Mouse (Mus musculus) stomach, postnatal 0 days (tissue): ENCODE results near the gene Slc30a2. TPM values are rescaled to one million over a fixed set of nuclear protein-coding genes. Genes with fewer than 3 reads are reported as not detected.
A peak's percentile ranks its signal among the peaks of the same experiment; 100 is the strongest.

Source experiments
- ATAC-seq: fragments of 200-750 bp; cut with Nextera tagmentation; 2 replicates; pipeline ENCODE4 v1.8.0; 2017; ENCODE audit not compliant: low FRiP score, low TSS enrichment
- DNase-seq: peaks from one replicate; pipeline ENCODE4 v3.0.0-alpha.2; 2016; ENCODE audit warnings: low spot score
- H3K27ac ChIP-seq: fragments of 300-500 bp; sonication (generic); replicated peaks from 2 replicates; pipeline ENCODE4 v1.5.1; 2014; ENCODE audit warnings: mild to moderate bottlenecking, control low read depth
- H3K27me3 ChIP-seq: fragments of 300-500 bp; sonication (generic); 2 replicates; pipeline ENCODE4 v1.6.1; 2014; ENCODE audit warnings: low read length; ENCODE audit not compliant: control insufficient read depth, insufficient read depth
- H3K36me3 ChIP-seq: fragments of 300-500 bp; sonication (generic); 2 replicates; pipeline ENCODE4 v1.6.1; 2014; ENCODE audit warnings: low read length, mixed read lengths; ENCODE audit not compliant: control insufficient read depth, insufficient read depth
- H3K4me1 ChIP-seq: fragments of 300-500 bp; sonication (generic); replicated peaks from 2 replicates; pipeline ENCODE4 v1.6.1; 2014; ENCODE audit warnings: antibody characterized with exemption; ENCODE audit not compliant: control insufficient read depth, insufficient read depth
- H3K4me2 ChIP-seq: fragments of 300-500 bp; sonication (generic); replicated peaks from 2 replicates; pipeline ENCODE4 v1.6.1; 2014; ENCODE audit warnings: low read depth, mild to moderate bottlenecking, control low read depth, moderate library complexity
- H3K4me3 ChIP-seq: fragments of 300-500 bp; sonication (generic); 2 replicates; pipeline ENCODE4 v1.5.1; 2014; ENCODE audit warnings: low read depth, low read length, control low read depth
- H3K9ac ChIP-seq: fragments of 300-500 bp; sonication (generic); 2 replicates; pipeline ENCODE4 v1.6.1; 2014; ENCODE audit warnings: mild to moderate bottlenecking, low read length, control low read depth, mixed read lengths
- H3K9me3 ChIP-seq: fragments of 300-500 bp; sonication (generic); 2 replicates; pipeline ENCODE4 v1.6.1; 2016; ENCODE audit warnings: low read length; ENCODE audit not compliant: control insufficient read depth
- CTCF ChIP-seq: IDR thresholded peaks from 2 replicates; pipeline ENCODE4 v1.5.1; 2016; ENCODE audit warnings: antibody characterized with exemption, low read depth, mild to moderate bottlenecking, moderate library complexity
- EP300 ChIP-seq: optimal IDR thresholded peaks from 2 replicates; pipeline ENCODE3; 2016; ENCODE audit warnings: antibody characterized with exemption
- WGBS: fragments of 180-500 bp; shearing (Covaris S2); extraction: QIAGEN DNeasy Blood & Tissue Kit; methylation state at CpG from one replicate; pipeline ENCODE4 v1.1.7; 2014; 5-methylcytosine and 5-hydroxymethylcytosine counted together
- polyA plus RNA-seq: library from polyadenylated mRNA; unstranded; fragments of >200 nt; fragmentation: Nextera tagmentation; extraction: Ambion mirVana; gene quantifications from 2 replicates; pipeline ENCODE4 v1.2.1, GENCODE M21; 2015

Gene Slc30a2
- polyA plus RNA-seq, 1 experiment from 2014 or later: 0.07 TPM

GRCm38 (mm10) chr4:134391636-134392035, 48.7 kb downstream of the Slc30a2 start:
- Histone ChIP-seq H3K27me3 (no peaks in the 10 kb centered on the region), H3K9ac (no peak overlapping the region), H3K4me2 (no peak overlapping the region), H3K36me3 (no peaks in the 10 kb centered on the region), H3K27ac (no peak overlapping the region), H3K4me1 (no peaks in the 10 kb centered on the region), H3K9me3 (no peaks in the 10 kb centered on the region), H3K4me3 (no peak overlapping the region)
- 85% methylated on average over 1 of the region's 1 CpGs for WGBS
- TF ChIP-seq CTCF: no peak
- TF ChIP-seq EP300: no peak
- ATAC-seq (no peak), DNase-seq (no peak)

- Histone ChIP-seq H3K4me2 (no peak overlapping the region), H3K4me3 (no peak overlapping the region), H3K27me3 (no peaks in the 10 kb centered on the region), H3K4me1 (no peaks in the 10 kb centered on the region), H3K36me3 (no peaks in the 10 kb centered on the region), H3K9ac (no peak overlapping the region), H3K27ac (no peak overlapping the region), H3K9me3 (no peaks in the 10 kb centered on the region)
- TF ChIP-seq CTCF (no peak), EP300 (no peak)
- ATAC-seq (no peak), DNase-seq (no peak)
- WGBS: 9% methylated on average over 8 of the region's 8 CpGs
Measured at GRCm38 (mm10) chr4:134392595-134392994, 49.6 kb downstream of the Slc30a2 start.

- peak; percentile 60 for TF ChIP-seq CTCF
- TF ChIP-seq EP300: no peak
- no peaks in the 10 kb centered on the region for H3K36me3 ChIP-seq
- no peaks in the 10 kb centered on the region for H3K27me3 ChIP-seq
- no peak overlapping the region for H3K9ac ChIP-seq
- peak; percentile 46 for DNase-seq
- H3K27ac ChIP-seq: no peak overlapping the region
- WGBS: 20% methylated on average over 12 of the region's 12 CpGs
- H3K4me2 ChIP-seq: no peak overlapping the region
- H3K4me1 ChIP-seq: no peaks in the 10 kb centered on the region
- no peaks in the 10 kb centered on the region for H3K9me3 ChIP-seq
- ATAC-seq: no peak
- H3K4me3 ChIP-seq: no peak overlapping the region
Measured at GRCm38 (mm10) chr4:134393026-134393425, 50.0 kb downstream of the Slc30a2 start.

- no peak for DNase-seq
- Histone ChIP-seq H3K9me3 (no peaks in the 10 kb centered on the region), H3K4me2 (no peak overlapping the region), H3K27me3 (no peaks in the 10 kb centered on the region), H3K4me3 (no peak overlapping the region), H3K27ac (no peak overlapping the region), H3K36me3 (no peaks in the 10 kb centered on the region), H3K4me1 (no peaks in the 10 kb centered on the region), H3K9ac (no peak overlapping the region)
- WGBS: 89% methylated on average over 7 of the region's 7 CpGs
- TF ChIP-seq EP300 (no peak), CTCF (no peak)
- ATAC-seq: no peak
Measured at GRCm38 (mm10) chr4:134395142-134395541, 52.2 kb downstream of the Slc30a2 start.

GRCm38 (mm10) chr4:134395977-134396825, 53.2 kb downstream of the Slc30a2 start, which contains the start of gene Pafah2:
Gene Pafah2, plus strand, starts transcription at chr4:134396320.
- no peaks in the 10 kb centered on the region for H3K27me3 ChIP-seq
- TF ChIP-seq EP300: no peak
- peak; percentile 100 for TF ChIP-seq CTCF
- under 1% methylated on average over 31 of the region's 31 CpGs for WGBS
- H3K4me2 ChIP-seq: peak within 1 kb of the TSS; percentile 85
- peak within 1 kb of the TSS; percentile 69 for H3K9ac ChIP-seq
- peak within 1 kb of the TSS; percentile 53 for H3K4me3 ChIP-seq
- ATAC-seq (peak; percentile 98), DNase-seq (peak; percentile 92)
- H3K9me3 ChIP-seq: no peaks in the 10 kb centered on the region
- H3K4me1 ChIP-seq: no peaks in the 10 kb centered on the region
- H3K36me3 ChIP-seq: no peaks in the 10 kb centered on the region
- H3K27ac ChIP-seq: peak within 1 kb of the TSS; percentile 93

- H3K9me3 ChIP-seq: no peaks in the 10 kb centered on the region
- no peaks in the 10 kb centered on the region; the same call in 1 of the 2 replicates for H3K4me1 ChIP-seq
- WGBS: 6% methylated on average over 7 of the region's 7 CpGs
- H3K4me3 ChIP-seq: peak overlapping the region; percentile 10; the same call in 1 of the 2 replicates
- peak overlapping the region; percentile 50; the same call in 1 of the 2 replicates for H3K9ac ChIP-seq
- peak; percentile 34 for TF ChIP-seq EP300
- TF ChIP-seq CTCF: peak; percentile 48
- H3K27ac ChIP-seq: peak overlapping the region; percentile 88
- DNase-seq: peak; percentile 78
- H3K4me2 ChIP-seq: peak overlapping the region; percentile 85
- no peaks in the 10 kb centered on the region for H3K27me3 ChIP-seq
- no peaks in the 10 kb centered on the region for H3K36me3 ChIP-seq
- ATAC-seq: peak; percentile 54
Measured at GRCm38 (mm10) chr4:134397121-134397520, 54.1 kb downstream of the Slc30a2 start.
